Mouse (Mus musculus): ENCODE measurements at regions not wholly inside any gene's neighbourhood (a gene's known extent, or its start where the extent isn't known, plus 50 kb on each side); places are given as distances from the start of the nearest gene placed in this dataset.

DNA sequence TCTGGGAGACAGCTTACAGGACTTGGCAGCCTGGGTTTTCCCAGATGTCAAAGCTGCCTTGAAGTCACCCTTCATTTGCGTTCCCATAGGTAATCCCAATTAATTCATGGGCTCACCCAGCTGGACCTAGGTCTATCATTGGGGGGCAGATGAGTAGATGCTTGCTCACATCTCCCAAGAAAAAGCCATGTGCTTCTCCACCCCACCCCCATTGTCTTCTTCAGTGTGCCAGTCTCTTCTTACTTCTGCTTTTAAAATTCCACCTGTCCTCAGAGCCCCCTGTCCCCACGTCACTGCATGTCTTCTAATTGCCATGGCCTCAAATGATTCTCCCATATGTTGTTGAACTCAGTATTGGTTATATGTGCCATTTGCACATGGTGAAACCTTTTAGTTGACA is 240.9 kb upstream of the Runx1 start:
- DNase-seq (ENCODE audit: low spot score in 2 of 2): no peak
- intact Hi-C loops (cut with DNase I): no loop called here

DNA sequence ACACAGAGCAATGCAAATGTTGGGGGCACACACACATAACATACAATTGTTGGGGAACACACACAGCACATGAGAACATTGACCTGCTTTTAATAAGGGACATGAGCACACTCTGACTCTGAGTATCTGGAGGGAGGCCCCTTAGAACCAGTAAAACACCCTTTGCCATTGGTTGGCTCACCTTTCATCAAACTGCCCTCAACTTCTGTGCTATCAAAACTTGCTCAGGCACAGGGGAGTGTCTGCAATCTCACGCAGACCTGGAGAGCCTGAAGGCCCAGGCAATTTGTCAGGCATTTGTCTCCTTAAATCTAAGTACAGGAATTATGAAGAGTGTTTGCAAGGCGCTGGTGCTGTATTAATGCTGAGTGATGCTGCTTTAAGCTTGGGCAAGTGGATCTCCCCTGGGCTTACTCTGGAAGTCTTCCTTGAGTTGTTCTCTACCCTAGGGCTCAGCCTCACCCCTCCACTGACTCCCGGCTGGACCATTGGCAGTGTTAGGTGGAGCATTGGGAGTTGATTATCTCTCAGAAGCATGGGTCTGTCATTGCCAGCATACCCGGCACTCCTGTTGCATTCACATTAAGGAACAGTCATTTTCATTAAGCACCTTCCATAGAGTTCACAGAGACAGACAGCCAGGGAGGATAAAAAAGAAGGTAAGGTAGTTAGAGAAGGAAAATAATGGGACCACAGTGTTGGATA is 235.7 kb upstream of the Runx1 start:
- DNase-seq (ENCODE audit: low spot score in 2 of 2): no peak
- intact Hi-C loops (cut with DNase I): no loop called here

DNA sequence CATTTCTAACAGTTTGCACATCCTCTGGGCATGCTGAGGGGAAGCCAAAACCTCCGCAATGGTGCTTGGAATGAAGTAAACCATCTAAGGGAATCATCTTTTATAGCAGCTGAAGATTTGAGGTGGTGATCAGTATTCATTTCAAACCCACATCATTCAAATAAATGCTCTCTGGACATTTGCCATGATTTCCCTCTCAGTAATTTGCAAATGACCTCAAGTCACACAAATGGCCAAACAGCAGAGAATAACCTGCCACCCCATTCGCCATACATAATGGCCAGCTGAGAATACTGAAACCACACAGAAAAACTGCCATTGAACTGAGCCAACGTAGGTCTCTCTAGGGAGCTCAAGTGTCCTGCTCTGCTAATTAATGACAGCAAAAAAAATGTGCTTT is 230.3 kb upstream of the Runx1 start:
- intact Hi-C loops (cut with DNase I): no loop called here
- DNase-seq (ENCODE audit: low spot score in 2 of 2): no peak

DNA sequence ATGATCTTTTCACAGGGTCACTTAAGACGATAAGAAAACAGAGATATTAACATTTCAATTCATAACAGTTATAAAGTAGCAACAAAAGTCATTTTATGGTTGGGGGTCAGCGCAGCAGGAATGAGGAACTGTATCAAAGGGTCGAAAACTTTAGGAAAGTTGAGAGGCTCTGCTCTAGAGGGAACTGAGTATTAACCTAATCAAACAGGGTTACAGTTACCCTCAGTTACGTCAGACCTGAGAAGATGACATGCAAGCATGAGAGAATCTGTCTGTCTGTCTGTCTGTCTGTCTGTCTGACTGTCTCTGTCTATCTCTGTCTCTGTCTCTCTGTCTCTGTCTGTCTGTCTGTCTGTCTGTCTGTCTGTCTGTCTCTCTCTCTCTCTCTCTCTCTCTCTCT is 229.6 kb upstream of the Runx1 start:
- no peak for DNase-seq (ENCODE audit: low spot score in 2 of 2)
- intact Hi-C loops (cut with DNase I): no loop called here

DNA sequence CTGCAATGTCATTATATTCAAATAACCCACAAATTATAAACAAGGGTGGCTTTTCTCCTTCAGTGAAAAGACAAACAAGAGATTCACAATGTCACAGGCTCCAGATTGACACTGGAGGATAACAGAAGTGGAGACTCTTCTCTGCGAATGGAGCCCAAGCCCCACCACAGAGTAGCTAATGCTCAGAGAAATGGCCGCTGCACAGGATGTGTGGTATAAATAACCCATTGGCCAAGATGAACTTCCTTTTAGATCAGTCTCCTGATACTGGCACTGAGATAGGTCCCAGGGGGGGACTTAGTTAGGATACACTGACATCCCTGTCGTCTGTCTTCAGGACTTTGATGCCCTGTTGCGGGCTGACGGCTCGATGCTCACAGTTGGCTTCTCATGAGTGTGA is 225.3 kb upstream of the Runx1 start:
- DNase-seq (ENCODE audit: low spot score in 2 of 2): no peak
- intact Hi-C loops (cut with DNase I): no loop called here

DNA sequence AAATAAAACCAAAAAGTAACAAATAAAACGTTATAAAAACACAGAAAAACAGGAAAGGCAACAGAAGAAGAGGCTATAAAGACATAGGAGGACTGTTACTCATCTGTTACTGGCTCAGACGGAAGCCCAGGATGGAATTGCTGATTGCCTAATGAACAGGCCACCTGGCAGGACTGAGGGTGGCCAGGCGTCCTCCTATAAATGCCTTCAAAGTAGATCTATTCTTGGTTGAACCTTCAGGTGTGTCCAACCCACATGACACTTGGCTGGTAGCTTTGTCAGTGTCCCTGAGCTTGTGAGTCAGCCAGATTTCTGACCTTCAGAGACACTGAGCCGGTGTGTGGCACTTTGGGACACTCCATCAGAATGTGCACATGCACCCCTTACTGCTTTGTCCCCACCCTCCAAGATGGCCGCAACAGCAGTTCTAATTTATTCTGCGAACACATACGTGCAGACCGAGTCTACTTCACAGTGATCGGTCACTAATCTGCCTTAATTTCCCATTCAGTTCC is 222.5 kb upstream of the Runx1 start:
- no peak for DNase-seq (ENCODE audit: low spot score in 2 of 2)
- intact Hi-C loops (cut with DNase I): no loop called here

DNA sequence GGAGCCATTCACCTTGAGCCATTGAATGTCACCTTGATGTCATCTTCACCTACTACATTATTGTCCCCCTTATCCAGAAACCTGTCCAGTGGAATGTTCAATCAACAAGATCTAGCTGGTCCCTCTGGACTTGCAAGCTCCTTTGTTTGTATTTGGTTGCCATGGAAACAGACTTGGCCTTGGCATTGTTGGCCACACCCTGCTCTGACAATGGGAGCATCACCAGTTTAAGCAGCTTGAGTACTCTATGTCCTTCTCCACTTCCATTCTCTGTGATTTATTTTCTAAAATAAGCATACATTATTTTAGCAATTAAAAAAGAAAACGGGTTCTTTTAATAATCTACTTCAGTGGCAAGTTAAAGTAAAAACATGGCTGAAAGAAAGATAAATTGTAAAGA is 221.6 kb upstream of the Runx1 start:
- intact Hi-C loops (cut with DNase I): no loop called here
- no peak for DNase-seq (ENCODE audit: low spot score in 2 of 2)

DNA sequence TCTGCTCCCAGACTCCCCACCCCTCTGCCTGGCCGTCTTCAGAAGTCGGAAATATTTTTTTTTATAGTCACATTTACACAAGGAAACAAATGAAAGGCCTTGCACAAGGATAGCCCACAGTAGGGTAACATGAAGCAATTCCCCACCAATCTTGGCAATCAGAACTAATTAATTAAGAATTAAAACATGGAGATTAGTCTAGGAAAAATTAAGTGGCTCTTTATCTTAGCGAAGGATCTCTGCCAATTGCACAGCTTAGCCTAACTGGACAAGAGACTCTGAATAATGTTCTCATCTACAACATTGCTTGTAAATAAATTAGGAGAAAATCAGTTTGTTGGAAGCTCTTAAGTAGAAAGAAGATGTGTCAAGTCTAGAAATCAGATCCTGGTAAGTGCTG is 220.3 kb upstream of the Runx1 start:
- no peak for DNase-seq (ENCODE audit: low spot score in 2 of 2)
- intact Hi-C loops (cut with DNase I): no loop called here

DNA sequence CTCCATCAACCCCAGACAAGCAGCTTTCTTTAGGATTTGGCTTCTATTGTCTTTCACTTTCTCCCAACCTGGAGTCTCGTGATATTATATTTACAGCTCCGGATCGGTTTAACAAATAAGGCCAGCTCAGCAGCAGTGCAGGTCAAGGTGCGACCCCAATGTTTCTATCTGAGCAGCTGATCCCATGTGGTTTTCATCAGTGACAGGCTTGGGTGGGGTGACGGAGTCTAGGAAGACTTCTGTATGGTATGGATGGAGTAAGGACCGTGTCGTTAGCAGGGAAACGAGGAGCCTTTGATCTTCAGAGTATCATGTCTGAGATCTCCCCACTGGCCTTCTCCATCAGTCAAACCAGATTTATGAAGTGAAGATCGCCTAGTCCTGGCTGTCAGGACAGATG is 217.4 kb upstream of the Runx1 start:
- no peak for DNase-seq (ENCODE audit: low spot score in 2 of 2)
- intact Hi-C loops (cut with DNase I): no loop called here

DNA sequence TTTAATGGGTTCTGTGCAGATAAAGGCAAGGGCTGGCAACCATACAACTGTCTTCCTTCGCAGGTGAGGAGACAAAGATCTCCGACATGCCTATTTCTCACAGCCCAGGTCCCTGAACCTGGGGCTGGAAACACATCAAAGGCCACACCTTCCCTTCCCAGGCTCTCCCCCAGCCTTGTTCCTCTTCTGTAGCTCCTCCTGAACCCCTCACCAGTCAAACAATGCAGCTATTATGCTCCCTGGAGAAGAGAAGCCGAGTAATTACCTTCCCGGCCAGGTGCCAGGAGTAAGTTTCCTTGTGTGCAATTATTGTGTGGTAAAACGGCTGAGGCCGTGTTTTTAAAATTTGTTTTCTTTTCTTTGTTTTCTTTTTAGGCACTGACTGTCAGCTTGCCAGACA is 217.0 kb upstream of the Runx1 start:
- no peak for DNase-seq (ENCODE audit: low spot score in 2 of 2)
- intact Hi-C loops (cut with DNase I): no loop called here

DNA sequence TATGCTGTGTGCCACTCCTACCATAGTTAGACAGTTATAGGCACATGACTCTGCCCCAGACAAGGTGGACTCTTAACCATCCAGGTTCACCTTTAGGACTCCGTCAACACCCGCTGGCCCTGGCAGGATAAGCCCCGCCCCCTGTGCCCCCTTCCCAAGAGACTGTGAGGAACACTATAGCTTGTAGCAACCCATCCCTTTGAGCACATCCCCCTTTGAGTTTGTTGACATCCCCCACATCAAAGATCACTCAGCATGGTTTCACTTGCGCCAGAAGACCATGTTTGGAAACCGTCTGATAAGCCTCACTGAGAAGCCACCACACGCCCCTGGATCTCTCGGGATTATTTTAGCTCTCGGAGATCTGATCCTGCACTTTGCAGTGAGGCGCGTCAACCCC is 216.5 kb upstream of the Runx1 start:
- intact Hi-C loops (cut with DNase I): no loop called here
- no peak for DNase-seq (ENCODE audit: low spot score in 2 of 2)

DNA sequence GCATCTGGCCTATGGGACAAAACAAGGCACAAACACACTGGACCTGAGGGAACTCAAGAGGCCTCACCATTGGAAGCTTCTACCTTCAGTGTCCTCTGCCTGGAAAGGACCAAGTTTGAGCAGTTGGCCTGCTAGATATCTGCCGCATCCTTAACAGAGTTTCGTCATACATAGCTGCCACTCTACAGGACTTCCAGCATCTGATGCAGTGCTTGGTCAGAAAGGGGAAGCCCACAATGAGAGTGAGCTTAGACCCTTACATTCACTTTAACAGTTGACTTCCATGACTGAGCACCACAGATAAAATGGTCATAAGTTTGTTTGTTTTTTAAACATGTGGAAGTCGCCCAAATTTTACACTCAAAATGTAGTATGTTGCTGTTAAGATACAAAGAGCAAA is 215.9 kb upstream of the Runx1 start:
- no peak for DNase-seq (ENCODE audit: low spot score in 2 of 2)
- intact Hi-C loops (cut with DNase I): no loop called here

DNA sequence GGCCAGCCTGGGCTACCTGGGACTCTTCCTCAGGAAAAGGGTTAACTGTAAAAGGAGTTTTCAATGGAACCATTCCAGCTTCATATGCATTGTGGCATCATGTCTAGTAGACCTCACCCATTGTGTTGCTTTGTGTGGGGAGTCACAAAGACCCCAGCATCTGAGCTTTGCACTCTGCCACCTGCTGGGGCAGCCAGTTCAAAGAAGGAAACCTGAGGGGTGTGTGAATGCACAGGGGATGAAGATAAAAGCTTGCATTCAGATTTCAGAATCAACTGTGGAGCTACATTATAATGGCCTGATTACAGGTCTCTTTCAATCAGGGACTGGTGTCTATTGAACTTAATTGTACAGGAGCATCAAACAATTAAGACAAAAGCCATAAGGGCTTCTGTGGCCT is 215.4 kb upstream of the Runx1 start:
- no peak for DNase-seq (ENCODE audit: low spot score in 2 of 2)
- intact Hi-C loops (cut with DNase I): no loop called here

DNA sequence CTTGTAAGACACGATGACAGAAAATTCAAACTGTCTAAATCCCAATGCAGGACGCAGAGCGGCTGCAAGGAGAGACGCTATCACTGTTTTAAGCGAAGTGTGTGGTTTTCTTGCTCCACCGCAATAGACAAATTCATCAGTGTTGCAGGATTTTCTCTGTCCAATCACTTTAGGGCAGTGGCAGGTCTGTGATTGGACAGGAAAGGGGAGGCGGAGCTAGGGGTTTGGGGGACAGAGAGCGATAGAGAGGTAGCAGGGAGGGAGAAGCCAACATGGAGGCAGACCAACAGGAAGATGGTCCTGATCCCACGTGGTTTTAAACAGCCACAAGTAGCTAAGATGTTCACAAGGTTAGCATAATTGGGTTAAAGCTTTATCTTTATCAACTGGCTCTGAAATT is 209.7 kb upstream of the Runx1 start:
- DNase-seq (ENCODE audit: low spot score in 2 of 2): no peak
- intact Hi-C loops (cut with DNase I): no loop called here

DNA sequence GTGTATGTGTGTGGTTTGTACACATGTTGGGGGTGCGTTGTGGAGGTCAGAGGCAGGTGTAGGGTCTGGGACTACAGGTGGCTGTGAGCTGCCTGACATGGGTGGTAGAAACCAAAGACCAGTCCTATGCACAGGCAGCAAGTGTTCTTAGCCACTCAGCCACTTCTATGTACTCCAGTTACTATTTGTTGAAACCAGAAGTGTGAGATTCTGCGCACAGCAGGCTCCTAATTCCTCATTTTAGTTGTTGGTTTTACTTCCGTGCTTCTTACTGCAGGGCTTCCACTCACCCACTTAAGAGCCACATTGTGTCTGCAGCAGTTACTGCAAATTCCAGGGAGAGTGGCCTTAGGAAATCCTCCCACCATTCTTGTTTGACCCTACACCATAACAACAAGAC is 208.0 kb upstream of the Runx1 start:
- peak; percentile 9 to 12 for DNase-seq (ENCODE audit: low spot score in 2 of 2)
- intact Hi-C loops (cut with DNase I): no loop called here

DNA sequence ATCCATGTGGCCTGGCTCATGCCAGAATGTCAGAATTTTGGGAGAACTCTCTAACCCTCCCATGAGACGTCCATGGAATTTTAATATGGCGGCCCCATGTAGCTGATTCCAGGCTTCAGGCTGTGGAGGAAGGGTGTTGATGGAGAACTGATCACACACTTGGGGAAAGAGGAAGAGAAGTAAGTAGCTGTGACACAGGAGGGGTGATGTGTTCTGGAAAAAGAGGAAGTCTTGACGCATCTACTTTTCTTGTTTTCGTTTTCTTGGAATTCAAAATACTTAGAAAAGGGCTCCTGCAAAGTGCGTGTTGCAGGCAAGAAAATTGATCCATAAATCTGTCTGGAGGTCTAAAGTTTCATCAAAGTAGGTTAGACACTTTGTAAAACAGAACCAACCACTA is 205.7 kb upstream of the Runx1 start:
- no peak for DNase-seq (ENCODE audit: low spot score in 2 of 2)
- intact Hi-C loops (cut with DNase I): no loop called here

DNA sequence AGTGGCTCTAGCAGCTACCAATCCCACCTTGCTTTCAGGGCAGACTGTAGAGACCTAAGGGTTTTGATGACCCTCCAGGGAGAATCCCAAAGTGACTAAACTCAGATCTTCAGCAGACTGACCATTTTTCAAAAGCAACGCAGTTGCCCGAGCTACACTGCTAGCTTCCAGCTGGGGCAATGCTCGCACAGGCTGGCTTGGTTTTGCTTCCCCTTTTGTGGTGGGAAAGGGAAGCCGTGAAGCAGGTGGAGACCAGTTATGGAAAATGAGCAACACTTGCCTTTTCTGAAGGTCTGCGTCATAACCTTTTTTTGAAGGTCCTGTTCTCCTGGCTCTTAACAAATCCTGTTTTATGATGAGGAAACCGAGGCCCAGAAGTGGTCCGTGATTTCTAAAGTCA is 202.7 kb upstream of the Runx1 start:
- DNase-seq (ENCODE audit: low spot score in 2 of 2): no peak
- intact Hi-C loops (cut with DNase I): no loop called here

DNA sequence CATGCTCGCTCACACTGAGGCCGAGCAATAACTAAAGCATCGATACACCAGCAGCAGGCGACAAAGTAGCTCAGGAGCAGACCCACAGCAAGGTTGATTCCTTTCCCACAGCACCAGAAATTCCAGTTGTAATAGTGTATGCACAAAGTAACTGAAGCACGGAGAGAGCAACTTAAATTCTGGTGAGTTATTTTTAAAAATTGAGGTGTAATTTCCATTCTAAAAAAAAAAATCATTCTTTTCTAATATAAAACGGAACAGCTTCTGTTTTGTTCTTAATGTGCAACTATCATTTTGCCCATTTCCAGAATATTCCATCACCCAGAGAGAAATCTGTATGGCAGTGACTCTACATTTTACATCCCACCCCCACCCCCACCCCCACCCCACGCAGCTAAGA is 202.1 kb upstream of the Runx1 start:
- intact Hi-C loops (cut with DNase I): no loop called here
- DNase-seq (ENCODE audit: low spot score in 2 of 2): no peak

DNA sequence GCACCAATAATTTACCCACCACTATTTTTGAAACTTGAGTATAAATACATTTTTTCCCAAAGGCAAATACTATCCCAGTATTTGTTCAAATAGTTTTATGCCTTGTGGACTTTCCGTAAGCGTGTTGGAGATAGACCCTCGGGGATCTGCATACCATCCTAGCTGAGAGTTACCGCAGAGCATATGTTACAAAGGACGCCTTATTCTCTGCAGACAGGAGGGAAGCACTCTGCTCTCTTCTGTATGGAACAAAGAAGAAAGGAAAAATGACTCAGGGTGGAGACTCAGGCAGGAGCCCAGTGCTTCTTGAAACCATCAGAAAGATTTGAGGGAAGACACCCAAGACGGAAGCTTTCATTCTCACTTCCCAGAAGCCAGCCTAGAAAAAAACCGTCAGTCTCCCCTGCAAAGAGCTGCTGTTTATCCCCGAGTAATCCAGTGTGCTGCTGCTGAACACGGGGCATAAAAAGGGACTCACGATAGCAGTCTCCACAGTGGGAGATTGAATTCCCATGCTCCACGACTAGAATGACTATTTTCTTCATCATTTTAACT is 200.2 kb upstream of the Runx1 start:
- intact Hi-C loops (cut with DNase I): no loop called here
- DNase-seq (ENCODE audit: low spot score in 2 of 2): no peak

DNA sequence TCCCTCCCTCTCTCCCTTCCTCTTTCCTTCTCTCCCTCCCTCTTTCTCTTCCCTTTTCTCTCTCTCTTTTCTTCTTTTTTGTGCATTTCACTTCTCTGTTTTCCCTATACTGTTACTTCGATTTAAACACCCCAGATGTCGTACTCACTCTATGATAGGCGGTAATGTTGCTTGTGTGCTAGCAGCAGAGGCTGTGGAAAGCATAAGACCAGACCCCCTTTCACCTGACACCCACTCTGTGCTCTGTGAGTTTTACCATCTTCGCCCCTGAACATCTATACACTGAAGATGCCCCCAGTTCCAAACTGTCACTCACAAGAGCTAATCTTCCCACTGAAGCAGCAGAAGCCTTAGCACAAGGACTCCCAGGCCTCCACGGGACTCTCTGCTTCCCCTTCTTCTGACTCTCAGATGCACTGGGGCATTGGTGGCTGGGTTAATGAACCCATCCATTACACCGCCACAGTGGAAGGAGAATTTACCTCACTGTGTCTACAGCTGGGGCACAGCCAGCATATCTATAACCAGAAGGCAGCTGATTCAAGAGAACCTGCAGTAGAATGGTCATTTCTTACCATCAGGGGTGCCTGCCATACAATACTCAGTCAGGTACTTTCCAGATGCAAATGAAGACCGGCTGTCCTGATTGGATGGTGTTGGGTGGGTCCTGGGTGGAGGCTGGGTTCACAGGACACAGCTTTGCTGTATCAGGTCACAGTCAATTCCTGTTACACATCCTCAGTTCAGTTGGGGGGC is 194.0 kb upstream of the Runx1 start:
- intact Hi-C loops (cut with DNase I): no loop called here
- DNase-seq (ENCODE audit: low spot score in 2 of 2): no peak

DNA sequence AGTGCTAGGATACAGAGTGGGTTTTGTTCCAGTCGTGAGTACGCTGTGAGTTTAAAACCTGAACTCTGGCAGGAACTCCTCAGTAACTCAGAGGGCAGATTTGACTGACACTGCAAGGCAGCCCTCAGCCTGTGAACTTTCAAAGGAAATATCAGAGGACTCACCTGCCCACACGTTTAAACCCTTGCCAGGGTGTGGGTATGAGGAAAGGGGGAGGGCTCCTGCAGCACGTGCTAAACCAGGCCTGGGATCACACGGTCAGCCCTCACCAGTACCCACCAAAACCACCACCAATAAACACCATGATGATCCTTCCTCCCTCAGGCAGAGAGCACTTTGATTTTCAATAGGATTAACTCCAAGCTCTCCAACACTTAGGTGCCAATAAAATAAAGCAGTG is 192.8 kb upstream of the Runx1 start:
- intact Hi-C loops (cut with DNase I): no loop called here
- DNase-seq (ENCODE audit: low spot score in 2 of 2): no peak

All from left cerebral cortex, postnatal 14 days (tissue).